Mouse (Mus musculus) megakaryocyte, embryonic 14.5 days (primary cell): Measurements from ENCODE around the gene Me1. TPM values are rescaled to one million over a fixed set of nuclear protein-coding genes. Genes with fewer than 3 reads are reported as not detected.
A peak's percentile ranks its signal among the peaks of the same experiment; 100 is the strongest.

ENCODE experiments used
- H3K27me3 ChIP-seq: replicated peaks from 2 replicates; pipeline ENCODE3; 2012; ENCODE audit warnings: inconsistent platforms
- H3K36me3 ChIP-seq: replicated peaks from 2 replicates; pipeline ENCODE3; 2012; ENCODE audit warnings: low read length, inconsistent platforms, mixed read lengths
- H3K4me1 ChIP-seq: 2 replicates; pipeline ENCODE4 v1.6.1; 2012; ENCODE audit warnings: inconsistent platforms
- H3K4me3 ChIP-seq: replicated peaks from 2 replicates; pipeline ENCODE3; 2012; ENCODE audit warnings: moderate library complexity, mild to moderate bottlenecking, inconsistent platforms
- H3K9me3 ChIP-seq: 2 replicates; pipeline ENCODE4 v1.6.1; 2012; ENCODE audit warnings: inconsistent platforms
- FLI1 ChIP-seq: IDR thresholded peaks from 2 replicates; pipeline ENCODE4 v1.6.1; 2012; ENCODE audit warnings: low read length, inconsistent platforms, mixed read lengths
- GATA1 ChIP-seq: IDR thresholded peaks from 3 replicates; pipeline ENCODE4 v1.6.1; 2012; ENCODE audit warnings: mixed read lengths, low read length, inconsistent platforms, borderline replicate concordance
- polyA plus RNA-seq: library from polyadenylated mRNA; stranded (reverse); fragments of >175 nt; gene quantifications from 2 replicates; pipeline ENCODE4 v1.2.3, GENCODE M21; 2012; ENCODE audit warnings: low replicate concordance; ENCODE audit not compliant: insufficient read depth

Me1 gene
- polyA plus RNA-seq, 1 experiment = 5.1 TPM

- TF ChIP-seq GATA1 = no peak
- no peak for TF ChIP-seq FLI1
- Histone ChIP-seq H3K4me1 (peaks cover 44% of the 10 kb centered on the region), H3K36me3 (peaks cover 48% of the 10 kb centered on the region), H3K27me3 (no peaks in the 10 kb centered on the region), H3K9me3 (no peaks in the 10 kb centered on the region), H3K4me3 (peak overlapping the region; percentile 98)
Observed at GRCm38 (mm10) chr9:86570261-86570890, 125.4 kb downstream of the Me1 start.

GRCm38 (mm10) chr9:86569314-86569910 lies 126.3 kb downstream of the Me1 start:
- Histone ChIP-seq H3K4me1 (peaks cover 44% of the 10 kb centered on the region), H3K9me3 (no peaks in the 10 kb centered on the region), H3K4me3 (no peak overlapping the region), H3K27me3 (no peaks in the 10 kb centered on the region), H3K36me3 (peaks cover 58% of the 10 kb centered on the region)
- TF ChIP-seq GATA1 = no peak
- TF ChIP-seq FLI1 = no peak

GRCm38 (mm10) chr9:86560543-86560942 lies 135.2 kb downstream of the Me1 start:
- TF ChIP-seq FLI1 (no peak), GATA1 (no peak)
- Histone ChIP-seq H3K4me3 (no peak overlapping the region), H3K4me1 (no peaks in the 10 kb centered on the region), H3K36me3 (peaks cover 92% of the 10 kb centered on the region), H3K9me3 (no peaks in the 10 kb centered on the region), H3K27me3 (no peaks in the 10 kb centered on the region)

- Histone ChIP-seq H3K27me3 (no peaks in the 10 kb centered on the region), H3K9me3 (no peaks in the 10 kb centered on the region), H3K4me3 (no peak overlapping the region), H3K4me1 (no peaks in the 10 kb centered on the region), H3K36me3 (peaks cover 96% of the 10 kb centered on the region)
- TF ChIP-seq GATA1 (no peak), FLI1 (no peak)
Observed at GRCm38 (mm10) chr9:86554641-86555040, 141.1 kb downstream of the Me1 start.

DNA sequence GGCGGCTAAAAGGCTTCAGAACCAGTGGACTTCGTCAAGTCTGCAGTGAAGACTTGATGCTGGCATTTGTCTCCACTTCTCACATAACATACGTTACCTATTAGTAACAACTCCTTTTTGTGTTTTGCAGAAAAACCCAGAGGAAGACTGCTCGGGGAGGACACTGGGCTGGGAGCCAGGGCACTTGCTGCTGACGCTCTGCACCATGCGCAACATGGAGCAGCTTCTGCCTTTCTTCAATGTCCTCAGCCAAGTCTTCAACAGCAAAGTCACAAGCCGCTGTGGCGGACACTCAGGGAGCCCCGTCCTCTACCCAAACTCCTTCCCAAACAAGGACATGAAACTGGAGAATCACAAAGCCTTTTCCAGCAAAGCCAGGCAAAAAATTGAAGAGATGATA lies 141.9 kb downstream of the Me1 start:
- TF ChIP-seq FLI1 = no peak
- no peak for TF ChIP-seq GATA1
- Histone ChIP-seq H3K9me3 (no peaks in the 10 kb centered on the region), H3K27me3 (no peaks in the 10 kb centered on the region), H3K4me1 (no peaks in the 10 kb centered on the region), H3K4me3 (no peak overlapping the region), H3K36me3 (peaks cover 97% of the 10 kb centered on the region)

GRCm38 (mm10) chr9:86550717-86551116 lies 145.0 kb downstream of the Me1 start:
- Histone ChIP-seq H3K27me3 (no peaks in the 10 kb centered on the region), H3K36me3 (peaks cover 96% of the 10 kb centered on the region), H3K4me3 (no peak overlapping the region), H3K4me1 (peaks cover 13% of the 10 kb centered on the region), H3K9me3 (no peaks in the 10 kb centered on the region)
- TF ChIP-seq GATA1 (no peak), FLI1 (no peak)

DNA sequence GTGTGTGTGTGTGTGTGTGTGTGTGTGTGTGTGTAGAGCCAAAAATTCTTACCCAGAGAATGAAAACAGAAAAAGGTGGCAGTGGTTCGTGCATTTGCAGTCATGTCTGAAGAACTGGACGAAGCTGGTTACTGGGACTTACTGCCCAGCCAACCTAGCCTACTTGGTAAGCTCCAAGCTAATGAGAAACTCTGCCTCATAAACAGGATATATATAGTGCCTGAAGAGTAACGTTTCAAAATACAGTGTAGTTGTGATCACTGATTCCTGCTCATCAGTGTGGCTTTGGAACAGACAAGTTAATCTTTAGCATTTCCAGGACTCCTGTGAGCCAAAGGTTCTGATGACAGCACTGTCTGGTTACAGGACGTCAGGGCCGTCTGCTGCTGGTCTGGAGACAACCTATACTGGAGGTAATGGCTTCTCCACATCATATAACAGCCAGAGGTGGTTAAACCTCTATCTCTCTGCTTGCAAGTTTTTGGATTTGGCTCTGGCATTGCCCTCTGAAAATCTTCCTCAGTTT lies 146.1 kb downstream of the Me1 start:
- H3K9me3 ChIP-seq = no peaks in the 10 kb centered on the region
- H3K4me3 ChIP-seq = no peak overlapping the region
- peaks cover 96% of the 10 kb centered on the region for H3K36me3 ChIP-seq
- H3K4me1 ChIP-seq = peaks cover 13% of the 10 kb centered on the region
- TF ChIP-seq GATA1 (no peak), FLI1 (no peak)
- H3K27me3 ChIP-seq = no peaks in the 10 kb centered on the region

DNA sequence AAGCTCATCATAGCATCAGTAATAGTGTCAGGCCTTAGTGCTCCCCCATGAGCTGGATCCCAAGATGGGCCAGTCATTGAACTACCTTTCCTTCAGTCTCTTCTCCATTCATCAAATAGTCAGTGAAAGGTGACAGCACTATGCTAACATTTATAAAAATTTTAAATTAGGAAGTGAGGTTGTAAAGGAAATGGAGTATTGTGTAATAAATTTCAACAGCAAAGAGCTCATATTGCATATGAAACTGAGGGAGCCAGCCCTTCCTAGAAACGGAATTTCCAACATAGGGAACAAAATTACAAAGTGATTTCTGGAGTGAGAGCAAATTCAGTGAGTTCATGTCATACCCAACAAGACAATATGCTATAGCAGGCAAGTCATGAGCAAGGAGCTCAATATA lies 151.2 kb downstream of the Me1 start:
- H3K4me3 ChIP-seq = no peak overlapping the region

DNA sequence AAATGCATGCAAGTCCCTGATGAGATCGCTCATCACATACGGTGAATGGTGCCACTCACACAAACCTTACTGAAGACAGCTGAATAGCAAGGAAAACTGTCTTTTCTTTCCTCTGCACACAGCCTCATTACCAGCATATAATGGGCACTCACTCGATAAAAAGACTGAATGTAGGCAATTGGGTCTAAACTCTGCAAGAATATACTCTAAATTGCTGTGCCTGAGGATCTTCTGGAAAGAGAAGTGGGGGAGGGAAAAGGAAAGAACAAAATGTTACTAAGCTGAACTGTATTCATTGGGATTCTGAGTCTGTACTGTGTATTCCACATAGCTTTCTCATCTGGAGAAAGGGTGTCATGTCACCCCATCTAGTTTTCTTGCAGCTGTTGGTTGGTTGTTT lies 152.3 kb downstream of the Me1 start:
- peaks cover 11% of the 10 kb centered on the region for H3K4me1 ChIP-seq
- no peaks in the 10 kb centered on the region for H3K9me3 ChIP-seq
- H3K27me3 ChIP-seq = no peaks in the 10 kb centered on the region
- TF ChIP-seq FLI1 (no peak), GATA1 (no peak)
- peaks cover 77% of the 10 kb centered on the region for H3K36me3 ChIP-seq
- H3K4me3 ChIP-seq = no peak overlapping the region

More for the DNA sequence above, 151.2 kb downstream of the Me1 start:
- Histone ChIP-seq H3K4me1 (peaks cover 13% of the 10 kb centered on the region), H3K27me3 (no peaks in the 10 kb centered on the region), H3K36me3 (peaks cover 88% of the 10 kb centered on the region), H3K9me3 (no peaks in the 10 kb centered on the region)
- TF ChIP-seq GATA1 (no peak), FLI1 (no peak)

GRCm38 (mm10) chr9:86534071-86534470 lies 161.7 kb downstream of the Me1 start:
- Histone ChIP-seq H3K9me3 (no peaks in the 10 kb centered on the region), H3K36me3 (peaks cover 62% of the 10 kb centered on the region), H3K27me3 (no peaks in the 10 kb centered on the region), H3K4me1 (no peaks in the 10 kb centered on the region), H3K4me3 (no peak overlapping the region)
- TF ChIP-seq FLI1 = no peak
- TF ChIP-seq GATA1 = no peak

Other genes starting within 250 kb of the Me1 start
- gene Ube2cbp, start 231.0 kb downstream of the Me1 start, polyA plus RNA-seq = 0.64 TPM in 1 of 2 replicates, not detected in the other
- 2.9 and 4.4 TPM in 2 replicates for gene Dop1a, start 228.8 kb downstream of the Me1 start, polyA plus RNA-seq
- gene Pgm3, start 124.1 kb downstream of the Me1 start, polyA plus RNA-seq = 0.86 TPM in 1 of 2 replicates, not detected in the other
- not detected in 2 replicates for gene Rwdd2a, start 124.0 kb downstream of the Me1 start, polyA plus RNA-seq
- gene Prss35, start 47.7 kb upstream of the Me1 start, polyA plus RNA-seq = not detected in 2 replicates
- gene Snap91, start 184.7 kb upstream of the Me1 start, polyA plus RNA-seq = not detected in 2 replicates